Mouse (Mus musculus) stomach, embryonic 15.5 days (tissue): ENCODE data around the gene Dclk3. TPM values are rescaled to one million over a fixed set of nuclear protein-coding genes. Genes with fewer than 3 reads are reported as not detected.

ENCODE experiments used
- ATAC-seq: fragments of 200-750 bp; cut with Nextera tagmentation; 2 replicates; pipeline ENCODE4 v1.8.0; 2017; ENCODE audit warnings: low read depth, moderate number of reproducible peaks, moderate TSS enrichment; ENCODE audit not compliant: insufficient read depth, low FRiP score
- H3K27ac ChIP-seq: fragments of 300-500 bp; sonication (generic); 2 replicates; pipeline ENCODE4 v1.5.1; 2015; ENCODE audit warnings: mild to moderate bottlenecking, inconsistent platforms
- H3K27me3 ChIP-seq: fragments of 300-500 bp; sonication (generic); replicated peaks from 2 replicates; pipeline ENCODE4 v1.6.1; 2015; ENCODE audit warnings: inconsistent platforms
- H3K36me3 ChIP-seq: fragments of 300-500 bp; sonication (generic); 2 replicates; pipeline ENCODE4 v1.6.1; 2015; ENCODE audit warnings: inconsistent platforms
- H3K4me1 ChIP-seq: fragments of 300-500 bp; sonication (generic); 2 replicates; pipeline ENCODE4 v1.6.1; 2015; ENCODE audit warnings: inconsistent platforms
- H3K4me2 ChIP-seq: fragments of 300-500 bp; sonication (generic); 2 replicates; pipeline ENCODE4 v1.6.1; 2015; ENCODE audit warnings: mild to moderate bottlenecking, inconsistent platforms
- H3K4me3 ChIP-seq: fragments of 300-500 bp; sonication (generic); replicated peaks from 2 replicates; pipeline ENCODE4 v1.5.1; 2015; ENCODE audit warnings: inconsistent platforms
- H3K9ac ChIP-seq: fragments of 300-500 bp; sonication (generic); 2 replicates; pipeline ENCODE4 v1.6.1; 2015; ENCODE audit warnings: inconsistent platforms
- H3K9me3 ChIP-seq: fragments of 300-500 bp; sonication (generic); 2 replicates; pipeline ENCODE4 v1.6.1; 2016; ENCODE audit warnings: inconsistent platforms
- WGBS: fragments of 180-500 bp; shearing (Covaris S2); methylation state at CpG from one replicate; pipeline ENCODE4 v1.1.7; 2015; 5-methylcytosine and 5-hydroxymethylcytosine counted together
- polyA plus RNA-seq: library from polyadenylated mRNA; unstranded; fragments of >200 nt; fragmentation: Nextera tagmentation; extraction: Ambion mirVana; gene quantifications from 2 replicates; pipeline ENCODE4 v1.2.1, GENCODE M21; 2015

The Dclk3 gene
- polyA plus RNA-seq, 1 experiment from 2014 or later: 0.71 TPM

DNA sequence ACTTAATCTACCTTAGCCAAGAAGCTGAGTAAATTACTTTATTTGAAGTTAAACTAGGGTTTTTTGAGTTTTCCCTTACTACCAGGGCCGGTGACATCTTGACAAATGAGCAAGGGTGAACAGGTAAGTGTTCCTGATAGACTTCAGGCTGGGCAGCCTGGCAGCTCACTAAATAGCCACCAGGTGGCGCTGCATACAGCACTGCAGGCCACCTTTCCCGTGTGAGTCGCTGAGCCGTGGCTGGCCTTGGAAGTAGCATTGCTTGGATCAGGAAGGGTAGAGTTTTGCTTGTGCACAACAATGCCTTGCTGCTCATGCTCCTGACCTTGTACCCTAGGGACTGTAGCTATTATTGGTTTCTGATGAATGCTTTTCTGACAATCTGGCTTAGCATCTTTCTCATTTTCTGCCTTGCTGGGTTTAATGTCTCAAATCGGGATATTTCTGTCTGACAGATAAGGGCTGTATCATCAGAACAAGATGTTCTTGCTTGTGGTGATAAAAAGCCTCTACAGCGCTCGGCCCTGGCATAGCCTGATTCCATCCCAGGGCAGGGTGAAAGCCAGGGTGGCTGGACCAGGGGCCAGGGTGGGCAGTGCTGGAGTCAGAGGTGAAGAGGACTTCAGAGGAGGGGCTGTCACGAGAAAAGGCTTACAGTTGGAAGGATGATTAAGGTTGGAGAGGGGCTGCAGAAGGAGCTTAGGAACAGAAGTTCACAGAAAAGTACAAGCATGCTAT is 58.4 kb downstream of the Dclk3 start:
- Histone ChIP-seq H3K4me1 (no peaks in the 10 kb centered on the region), H3K4me2 (no peak overlapping the region), H3K36me3 (no peaks in the 10 kb centered on the region), H3K27ac (no peak overlapping the region), H3K27me3 (no peaks in the 10 kb centered on the region), H3K9me3 (no peaks in the 10 kb centered on the region), H3K4me3 (no peak overlapping the region), H3K9ac (no peak overlapping the region)
- 32% methylated on average over 9 of the region's 9 CpGs for WGBS
- peak; percentile 73 for ATAC-seq

DNA sequence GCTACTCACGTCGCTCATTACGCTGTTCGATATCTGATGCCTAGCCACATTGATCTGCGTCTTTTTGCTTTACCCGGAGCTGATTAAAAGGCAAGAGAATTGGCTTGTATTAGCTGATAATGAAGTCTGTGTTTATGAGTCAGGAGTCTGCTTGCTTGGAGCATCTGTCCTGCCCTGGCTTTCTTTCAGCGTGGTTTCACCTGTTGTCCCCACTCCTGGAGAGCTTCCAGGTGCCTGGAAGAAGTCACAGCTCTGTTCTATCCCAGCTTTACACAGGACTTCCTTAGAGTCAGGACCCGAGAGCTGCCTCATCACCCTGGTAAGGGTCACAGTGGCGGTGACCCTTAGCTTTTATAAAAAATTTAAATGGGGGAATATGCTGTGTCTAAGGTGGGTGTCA is 61.3 kb downstream of the Dclk3 start:
- Histone ChIP-seq H3K27ac (no peak overlapping the region), H3K27me3 (no peaks in the 10 kb centered on the region), H3K36me3 (no peaks in the 10 kb centered on the region), H3K4me2 (no peak overlapping the region), H3K4me1 (no peaks in the 10 kb centered on the region), H3K9ac (no peak overlapping the region), H3K4me3 (no peak overlapping the region), H3K9me3 (no peaks in the 10 kb centered on the region)
- ATAC-seq: no peak
- WGBS: 81% methylated on average over 9 of the region's 9 CpGs

GRCm38 (mm10) chr9:111506075-111506474 is 67.2 kb downstream of the Dclk3 start:
- Histone ChIP-seq H3K9ac (no peak overlapping the region), H3K4me1 (no peaks in the 10 kb centered on the region), H3K27ac (no peak overlapping the region), H3K4me2 (no peak overlapping the region), H3K9me3 (no peaks in the 10 kb centered on the region), H3K36me3 (no peaks in the 10 kb centered on the region), H3K4me3 (no peak overlapping the region), H3K27me3 (no peaks in the 10 kb centered on the region)
- no peak for ATAC-seq
- WGBS: 59% methylated on average over 3 of the region's 3 CpGs

GRCm38 (mm10) chr9:111514586-111515473 is 75.9 kb downstream of the Dclk3 start:
- Histone ChIP-seq H3K27me3 (no peaks in the 10 kb centered on the region), H3K4me2 (no peak overlapping the region), H3K36me3 (no peaks in the 10 kb centered on the region), H3K4me1 (no peaks in the 10 kb centered on the region), H3K9ac (no peak overlapping the region), H3K9me3 (no peaks in the 10 kb centered on the region), H3K27ac (no peak overlapping the region), H3K4me3 (no peak overlapping the region)
- 62% methylated on average over 15 of the region's 15 CpGs for WGBS
- ATAC-seq: no peak

- H3K4me3 ChIP-seq: no peak overlapping the region
- no peak overlapping the region for H3K9ac ChIP-seq
- no peak overlapping the region for H3K27ac ChIP-seq
- H3K9me3 ChIP-seq: no peaks in the 10 kb centered on the region
- no peak overlapping the region for H3K4me2 ChIP-seq
- H3K4me1 ChIP-seq: no peaks in the 10 kb centered on the region
- 81% methylated on average over 3 of the region's 3 CpGs for WGBS
- no peak for ATAC-seq
- H3K27me3 ChIP-seq: no peaks in the 10 kb centered on the region
- no peaks in the 10 kb centered on the region for H3K36me3 ChIP-seq
Observed at GRCm38 (mm10) chr9:111515536-111515935, 76.7 kb downstream of the Dclk3 start.

DNA sequence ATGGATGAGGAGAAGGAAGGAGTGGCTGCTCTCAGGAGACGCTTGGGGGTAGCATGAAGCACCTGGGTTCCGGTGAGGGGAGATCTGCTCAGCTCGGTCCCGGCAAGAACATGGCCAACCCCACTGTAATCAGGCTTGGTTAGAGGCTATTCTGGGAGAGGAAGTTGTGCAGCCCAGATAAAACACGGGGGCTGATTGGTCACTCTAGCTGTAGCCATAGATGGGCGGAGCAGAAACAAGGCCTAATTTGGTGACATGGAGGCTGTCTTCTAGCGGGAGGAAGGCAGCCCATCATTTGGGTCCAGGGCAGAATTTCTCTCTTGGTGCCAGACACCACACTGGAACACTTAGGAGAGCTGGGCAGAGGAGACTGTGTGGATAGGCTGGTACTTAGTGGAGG is 83.3 kb downstream of the Dclk3 start:
- no peaks in the 10 kb centered on the region for H3K27me3 ChIP-seq
- no peaks in the 10 kb centered on the region for H3K4me1 ChIP-seq
- H3K9me3 ChIP-seq: no peaks in the 10 kb centered on the region; the same call in 1 of the 2 replicates
- no peak overlapping the region for H3K4me2 ChIP-seq
- no peak overlapping the region for H3K27ac ChIP-seq
- H3K4me3 ChIP-seq: no peak overlapping the region
- WGBS: 88% methylated on average over 7 of the region's 7 CpGs
- no peak for ATAC-seq
- no peak overlapping the region for H3K9ac ChIP-seq
- H3K36me3 ChIP-seq: no peaks in the 10 kb centered on the region

GRCm38 (mm10) chr9:111523111-111523510 is 84.2 kb downstream of the Dclk3 start:
- Histone ChIP-seq H3K27me3 (no peaks in the 10 kb centered on the region), H3K9ac (no peak overlapping the region), H3K9me3 (no peaks in the 10 kb centered on the region; the same call in 1 of the 2 replicates), H3K27ac (no peak overlapping the region), H3K4me2 (no peak overlapping the region), H3K36me3 (no peaks in the 10 kb centered on the region), H3K4me3 (no peak overlapping the region), H3K4me1 (no peaks in the 10 kb centered on the region)
- no peak for ATAC-seq
- 92% methylated on average over 11 of the region's 11 CpGs for WGBS

DNA sequence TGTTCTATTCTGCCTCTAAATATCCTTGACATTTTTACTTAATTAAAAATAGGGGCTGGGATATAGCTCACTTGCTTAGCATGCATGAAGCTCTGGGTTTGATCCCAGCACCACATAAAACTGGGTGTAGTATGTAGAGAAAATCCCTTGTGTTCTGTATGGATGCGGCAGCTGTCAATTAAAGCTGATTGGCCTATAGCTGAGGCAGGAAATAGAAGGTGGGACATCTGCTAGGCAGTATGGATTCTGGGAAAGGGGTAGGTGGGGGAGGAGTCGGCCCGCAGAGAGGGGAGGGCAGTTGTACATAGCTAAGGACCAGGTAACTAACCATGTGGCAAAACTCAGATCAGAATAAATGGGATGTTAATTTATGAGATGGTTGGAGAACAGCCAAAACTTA is 85.0 kb downstream of the Dclk3 start:
- Histone ChIP-seq H3K4me2 (no peak overlapping the region), H3K4me3 (no peak overlapping the region), H3K4me1 (no peaks in the 10 kb centered on the region), H3K9ac (no peak overlapping the region), H3K27ac (no peak overlapping the region), H3K9me3 (no peaks in the 10 kb centered on the region; the same call in 1 of the 2 replicates), H3K36me3 (no peaks in the 10 kb centered on the region), H3K27me3 (no peaks in the 10 kb centered on the region)
- no peak for ATAC-seq
- WGBS: 96% methylated on average over 3 of the region's 3 CpGs

DNA sequence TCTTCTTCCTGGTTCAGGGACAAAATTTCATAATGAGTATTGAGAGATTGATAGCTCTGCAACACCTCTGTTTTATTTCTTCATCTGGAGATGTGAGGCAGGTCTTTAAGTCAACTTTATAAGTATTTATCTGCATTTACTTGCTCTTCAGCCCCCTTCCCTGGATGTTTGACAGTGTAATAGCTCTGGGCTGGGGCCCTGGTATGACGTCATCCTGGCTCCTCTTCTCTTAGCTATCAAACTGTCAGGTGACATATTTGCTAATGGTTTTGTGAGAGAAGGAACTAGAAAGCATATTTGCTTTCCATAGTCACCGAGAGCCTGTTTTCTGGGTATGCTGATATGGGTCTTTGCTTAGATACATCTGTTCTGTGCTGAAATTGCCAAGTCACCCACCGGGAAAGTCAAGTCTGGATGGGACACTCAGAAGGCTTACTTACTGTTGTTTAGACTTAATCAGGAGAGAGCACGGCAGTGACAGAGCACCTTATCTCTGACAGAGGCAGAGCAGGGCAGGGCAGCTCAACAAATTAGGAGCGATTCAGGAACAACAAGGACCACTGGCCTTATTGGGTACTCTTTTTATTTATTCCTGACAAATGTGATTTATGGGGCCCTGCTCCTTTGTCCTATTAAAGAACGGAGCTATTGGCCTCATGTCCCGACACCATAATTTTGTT is 96.0 kb downstream of the Dclk3 start:
- H3K4me2 ChIP-seq: no peak overlapping the region
- H3K9ac ChIP-seq: no peak overlapping the region
- no peaks in the 10 kb centered on the region for H3K9me3 ChIP-seq
- peak overlapping the region; percentile 9; the same call in 1 of the 2 replicates for H3K27ac ChIP-seq
- ATAC-seq: peak; percentile 66
- no peak overlapping the region for H3K4me3 ChIP-seq
- no peaks in the 10 kb centered on the region for H3K27me3 ChIP-seq
- H3K36me3 ChIP-seq: no peaks in the 10 kb centered on the region
- WGBS: 10% methylated on average over 7 of the region's 7 CpGs
- H3K4me1 ChIP-seq: no peaks in the 10 kb centered on the region

GRCm38 (mm10) chr9:111535445-111536064 is 96.7 kb downstream of the Dclk3 start:
- ATAC-seq: peak; percentile 84
- Histone ChIP-seq H3K4me3 (no peak overlapping the region), H3K9me3 (no peaks in the 10 kb centered on the region), H3K4me1 (no peaks in the 10 kb centered on the region), H3K4me2 (no peak overlapping the region), H3K27ac (peak overlapping the region; percentile 9; the same call in 1 of the 2 replicates), H3K36me3 (no peaks in the 10 kb centered on the region), H3K27me3 (no peaks in the 10 kb centered on the region), H3K9ac (no peak overlapping the region)
- 45% methylated on average over 8 of the region's 8 CpGs for WGBS
